17 mouse cellular contexts compared by ENCODE assay signal in the genomic region with DNA sequence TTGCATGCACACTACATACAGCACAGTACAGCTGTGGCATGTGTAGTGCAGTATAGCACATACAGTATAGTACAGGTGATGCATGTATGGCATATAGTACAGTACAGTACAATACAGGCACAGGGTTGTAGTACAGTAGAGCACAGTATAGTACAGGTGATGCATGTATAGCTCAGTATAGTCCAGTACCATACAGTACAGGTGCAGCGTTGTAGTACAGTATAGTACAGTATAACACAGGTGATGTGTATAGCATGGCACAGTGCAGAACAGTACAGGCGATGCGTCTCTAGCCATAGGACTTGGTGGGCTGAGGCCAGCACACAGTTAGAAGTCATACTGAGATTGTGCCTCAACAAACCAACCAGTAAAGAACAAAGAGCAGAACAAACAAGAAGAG. TPM values are rescaled to one million over a fixed set of nuclear protein-coding genes. Genes with fewer than 3 reads are reported as not detected.
DNase-seq lines count a peak whose midpoint lies in the region; ATAC-seq and TF ChIP-seq lines count a peak whose summit lies in the region.
"Had no signal": no experiment of that assay in that cellular context is flagged by ENCODE, and none has a peak within 500 bp of the region (broad histone marks: within the 10 kb centered on the region; RNA-seq: fewer than 3 reads in every experiment).

No protein-coding gene starts in this region.

- H3K9ac ChIP-seq in hindbrain, embryonic 13.5 days = no peak overlapping the region
- no peak overlapping the region for H3K9ac ChIP-seq in midbrain, embryonic 11.5 days (ENCODE audit: low read length)
- no peak overlapping the region for H3K9ac ChIP-seq in midbrain, embryonic 14.5 days (replicated peaks; ENCODE audit: low read length)
- H3K9ac ChIP-seq in neural tube, embryonic 15.5 days (replicated peaks) = no peak overlapping the region
- H3K9ac ChIP-seq: embryonic facial prominence, embryonic 12.5 days; forebrain, embryonic 12.5 days; heart, embryonic 12.5 days had no signal

- no peak for DNase-seq in hindbrain, embryonic 10.5 days (ENCODE audit: low spot score)
- DNase-seq in midbrain, embryonic 11.5 days (ENCODE audit: low spot score, missing footprints) = no peak
- no peak for DNase-seq in midbrain, embryonic 14.5 days
- no peak for DNase-seq in spleen, adult 2 months (ENCODE audit: low read depth in 1 of 2, low spot score in 2 of 2)
- DNase-seq in spleen, postnatal 4 days (ENCODE audit: low spot score in 2 of 2) = no peak
- DNase-seq in kidney, adult 11 months = no peak
- DNase-seq: adrenal gland, adult 2 months; adrenal gland, postnatal 25 days; cerebellum, adult 2 months; cerebellum, postnatal 10 days; gastrocnemius, adult 2 months; gastrocnemius, postnatal 25 days had no signal

- no peaks in the 10 kb centered on the region for H3K36me3 ChIP-seq in hindbrain, embryonic 13.5 days
- H3K36me3 ChIP-seq in hindbrain, embryonic 10.5 days = peaks cover 13% of the 10 kb centered on the region
- no peaks in the 10 kb centered on the region for H3K36me3 ChIP-seq in midbrain, embryonic 11.5 days (ENCODE audit: control insufficient read depth, insufficient read depth, low read length)
- H3K36me3 ChIP-seq in midbrain, embryonic 14.5 days (ENCODE audit: control insufficient read depth, insufficient read depth, low read length) = no peaks in the 10 kb centered on the region
- H3K36me3 ChIP-seq in spleen, adult 2 months (ENCODE audit: control insufficient read depth, insufficient read depth, low read length) = no peaks in the 10 kb centered on the region
- no peaks in the 10 kb centered on the region for H3K36me3 ChIP-seq in neural tube, embryonic 15.5 days
- H3K36me3 ChIP-seq: embryonic facial prominence, embryonic 12.5 days; forebrain, embryonic 12.5 days had no signal

- no peaks in the 10 kb centered on the region for H3K9me3 ChIP-seq in hindbrain, embryonic 13.5 days
- H3K9me3 ChIP-seq in hindbrain, embryonic 10.5 days = no peaks in the 10 kb centered on the region
- no peaks in the 10 kb centered on the region for H3K9me3 ChIP-seq in midbrain, embryonic 11.5 days (ENCODE audit: control insufficient read depth, low read length)
- no peaks in the 10 kb centered on the region for H3K9me3 ChIP-seq in midbrain, embryonic 14.5 days (ENCODE audit: control insufficient read depth, low read length)
- no peaks in the 10 kb centered on the region for H3K9me3 ChIP-seq in neural tube, embryonic 15.5 days (replicated peaks)
- H3K9me3 ChIP-seq: embryonic facial prominence, embryonic 12.5 days; forebrain, embryonic 12.5 days; heart, embryonic 12.5 days had no signal

- H3K4me1 ChIP-seq in hindbrain, embryonic 13.5 days (replicated peaks) = peaks cover 43% of the 10 kb centered on the region
- H3K4me1 ChIP-seq in hindbrain, embryonic 10.5 days (replicated peaks) = peaks cover 20% of the 10 kb centered on the region; the same call in 1 of the 2 replicates
- H3K4me1 ChIP-seq in midbrain, embryonic 11.5 days (ENCODE audit: control insufficient read depth, insufficient read depth, low read length) = no peaks in the 10 kb centered on the region
- peaks cover 8% of the 10 kb centered on the region; the same call in 1 of the 2 replicates for H3K4me1 ChIP-seq in midbrain, embryonic 14.5 days (ENCODE audit: control insufficient read depth, insufficient read depth, low read length)
- peaks cover 45% of the 10 kb centered on the region for H3K4me1 ChIP-seq in spleen, adult 2 months (ENCODE audit: control insufficient read depth, insufficient read depth, insufficient read length)
- H3K4me1 ChIP-seq in neural tube, embryonic 15.5 days = peaks cover 16% of the 10 kb centered on the region
- H3K4me1 ChIP-seq: embryonic facial prominence, embryonic 12.5 days had no signal

- no peak overlapping the region for H3K27ac ChIP-seq in hindbrain, embryonic 13.5 days
- no peak overlapping the region for H3K27ac ChIP-seq in hindbrain, embryonic 10.5 days
- H3K27ac ChIP-seq in midbrain, embryonic 11.5 days (ENCODE audit: low read depth, low read length) = no peak overlapping the region
- no peak overlapping the region for H3K27ac ChIP-seq in midbrain, embryonic 14.5 days (replicated peaks; ENCODE audit: low read depth, low read length)
- peak overlapping the region; percentile 21; the same call in 1 of the 2 replicates for H3K27ac ChIP-seq in spleen, adult 2 months (ENCODE audit: insufficient read depth, low read length)
- no peak overlapping the region for H3K27ac ChIP-seq in neural tube, embryonic 15.5 days (replicated peaks)
- H3K27ac ChIP-seq: embryonic facial prominence, embryonic 12.5 days; forebrain, embryonic 12.5 days; gastrocnemius, adult 2 months had no signal

- no peak overlapping the region for H3K4me3 ChIP-seq in hindbrain, embryonic 13.5 days
- H3K4me3 ChIP-seq in hindbrain, embryonic 10.5 days = no peak overlapping the region
- H3K4me3 ChIP-seq in midbrain, embryonic 11.5 days (ENCODE audit: low read depth, low read length) = no peak overlapping the region
- H3K4me3 ChIP-seq in midbrain, embryonic 14.5 days (replicated peaks; ENCODE audit: low read depth, low read length) = no peak overlapping the region
- H3K4me3 ChIP-seq in spleen, adult 2 months (ENCODE audit: extremely low read depth, insufficient read depth, insufficient read length) = no peak overlapping the region
- no peak overlapping the region for H3K4me3 ChIP-seq in neural tube, embryonic 15.5 days (replicated peaks)
- H3K4me3 ChIP-seq: embryonic facial prominence, embryonic 12.5 days; forebrain, embryonic 12.5 days; gastrocnemius, adult 2 months; heart, embryonic 12.5 days had no signal

- no peaks in the 10 kb centered on the region for H3K27me3 ChIP-seq in hindbrain, embryonic 13.5 days
- no peaks in the 10 kb centered on the region for H3K27me3 ChIP-seq in hindbrain, embryonic 10.5 days (ENCODE audit: insufficient read depth, poor library complexity, severe bottlenecking)
- no peaks in the 10 kb centered on the region for H3K27me3 ChIP-seq in midbrain, embryonic 11.5 days (ENCODE audit: control insufficient read depth, insufficient read depth, low read length)
- no peaks in the 10 kb centered on the region for H3K27me3 ChIP-seq in midbrain, embryonic 14.5 days (ENCODE audit: control insufficient read depth, insufficient read depth, low read length)
- no peaks in the 10 kb centered on the region for H3K27me3 ChIP-seq in spleen, adult 2 months (ENCODE audit: control insufficient read depth, insufficient read depth, low read length)
- H3K27me3 ChIP-seq in neural tube, embryonic 15.5 days (replicated peaks) = no peaks in the 10 kb centered on the region
- H3K27me3 ChIP-seq: embryonic facial prominence, embryonic 12.5 days; forebrain, embryonic 12.5 days; heart, embryonic 12.5 days had no signal

- WGBS in hindbrain, embryonic 13.5 days = 94% methylated on average over 3 of the region's 3 CpGs
- 98% methylated on average over 3 of the region's 3 CpGs for WGBS in hindbrain, embryonic 10.5 days
- 97% methylated on average over 3 of the region's 3 CpGs for whole genome bisulfite sequencing in midbrain, embryonic 11.5 days
- 95% methylated on average over 3 of the region's 3 CpGs for WGBS in midbrain, embryonic 14.5 days
- WGBS in spleen, adult 2 months = 92% methylated on average over 3 of the region's 3 CpGs
- WGBS in neural tube, embryonic 15.5 days = 92% methylated on average over 3 of the region's 3 CpGs

- 0 out of 2 replicates have a peak, but pooled peaks have one; percentile 17 for ATAC-seq in hindbrain, embryonic 13.5 days (ENCODE audit: low FRiP score)
- peak; percentile 40; the same call in 1 of the 2 replicates for ATAC-seq in midbrain, embryonic 11.5 days (ENCODE audit: low FRiP score)
- ATAC-seq in midbrain, embryonic 14.5 days (ENCODE audit: low FRiP score, low TSS enrichment) = no peak
- 0 out of 2 replicates have a peak, but pooled peaks have one; percentile 23 for ATAC-seq in neural tube, embryonic 15.5 days (ENCODE audit: low FRiP score)

- TF ChIP-seq POLR2A in spleen, adult 2 months (IDR thresholded peaks at IDR 0.05; ENCODE audit: low read depth, low read length) = no peak

- TF ChIP-seq CTCF in spleen, adult 2 months (IDR thresholded peaks at IDR 0.05; ENCODE audit: extremely low read depth, insufficient read depth, insufficient read length, insufficient replicate concordance) = no peak

- H3K4me2 ChIP-seq in hindbrain, embryonic 13.5 days = no peak overlapping the region
- H3K4me2 ChIP-seq in midbrain, embryonic 11.5 days = no peak overlapping the region
- no peak overlapping the region for H3K4me2 ChIP-seq in midbrain, embryonic 14.5 days (ENCODE audit: low read length)
- H3K4me2 ChIP-seq in neural tube, embryonic 15.5 days = no peak overlapping the region
- H3K4me2 ChIP-seq: embryonic facial prominence, embryonic 12.5 days; forebrain, embryonic 12.5 days; heart, embryonic 12.5 days had no signal

RNA-seq across cellular contexts. Expression of a gene that starts 22.9 kb away (rescaled TPM):
- 19.1 and 19.6 TPM in 2 replicates for polyA plus RNA-seq in hindbrain, embryonic 13.5 days (2015; fragmentation: Nextera tagmentation; extraction: Ambion mirVana)
- 17.6 and 18.9 TPM in 2 replicates for polyA plus RNA-seq in hindbrain, embryonic 10.5 days (2016; fragmentation: Nextera tagmentation; extraction: Ambion mirVana)
- 22.3 and 23.9 TPM in 2 replicates for polyA plus RNA-seq in midbrain, embryonic 11.5 days (2014; fragmentation: Nextera tagmentation; extraction: Ambion mirVana)
- polyA plus RNA-seq in midbrain, embryonic 14.5 days (2014; fragmentation: Nextera tagmentation; extraction: Ambion mirVana) = 30.1 and 31.1 TPM in 2 replicates
- polyA plus RNA-seq in spleen, adult 2 months (2012; rRNA removed) = 12.2 and 13.6 TPM in 2 replicates
- 13.8 and 14.0 TPM in 2 replicates for polyA plus RNA-seq in neural tube, embryonic 15.5 days (2015; fragmentation: Nextera tagmentation; extraction: Ambion mirVana)
